Mouse (Mus musculus) cortical plate, adult 2 months (tissue): ENCODE measurements around the gene Zbtb4. TPM values are rescaled to one million over a fixed set of nuclear protein-coding genes. Genes with fewer than 3 reads are reported as not detected.
A peak's percentile ranks its signal among the peaks of the same experiment; 100 is the strongest.

Experiments used
- H3K27ac ChIP-seq: fragments of 200-500 bp; 2 replicates; pipeline ENCODE4 v1.5.1; 2012; ENCODE audit warnings: low read length, control low read depth, inconsistent platforms; ENCODE audit not compliant: insufficient read depth
- H3K4me1 ChIP-seq: fragments of 200-500 bp; 2 replicates; pipeline ENCODE4 v1.6.1; 2011; ENCODE audit warnings: low read length; ENCODE audit not compliant: control insufficient read depth, insufficient read depth
- H3K4me3 ChIP-seq: fragments of 200-500 bp; 2 replicates; pipeline ENCODE4 v1.5.1; 2011; ENCODE audit warnings: mild to moderate bottlenecking, low read length, control low read depth; ENCODE audit not compliant: insufficient read depth
- CTCF ChIP-seq: fragments of 200-500 bp; IDR thresholded peaks from 2 replicates; pipeline ENCODE4 v1.5.1; 2011; ENCODE audit warnings: mild to moderate bottlenecking, control low read depth, low read length; ENCODE audit not compliant: insufficient read depth; ENCODE audit errors: extremely low read depth
- POLR2A ChIP-seq: fragments of 200-500 bp; IDR thresholded peaks from 2 replicates; pipeline ENCODE4 v1.6.1; 2011; ENCODE audit warnings: mild to moderate bottlenecking, low read length, control low read depth; ENCODE audit not compliant: insufficient read depth; ENCODE audit errors: extremely low read depth
- polyA plus RNA-seq: library from polyadenylated mRNA; depleted of rRNA; stranded (reverse); fragments of >200 nt; gene quantifications from 2 replicates; pipeline ENCODE4 v1.2.3, GENCODE M21; 2012; rRNA removed

Gene Zbtb4
- polyA plus RNA-seq, 1 experiment, result 56.7 TPM

DNA sequence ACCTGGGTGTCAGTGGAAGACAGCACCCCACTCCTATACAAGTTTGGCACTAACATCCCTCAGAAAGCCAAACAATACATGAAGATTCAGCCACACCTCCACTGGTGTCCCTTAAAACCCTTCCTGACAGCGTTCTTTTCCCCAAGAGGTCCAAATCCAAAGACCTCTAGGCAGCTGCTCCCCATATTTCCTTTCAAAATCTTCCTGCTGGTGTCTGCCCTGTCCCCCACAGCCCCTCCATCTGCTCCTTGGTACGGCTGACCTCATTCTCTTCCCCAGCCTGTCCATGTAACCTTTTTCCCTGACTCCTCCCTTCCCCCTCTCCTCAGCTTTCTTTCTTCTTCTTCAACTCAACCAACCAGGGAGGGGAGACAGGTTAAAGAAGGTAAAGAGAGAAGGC, 57.7 kb downstream of the Zbtb4 start:
- Histone ChIP-seq H3K27ac (no peak overlapping the region), H3K4me1 (no peaks in the 10 kb centered on the region), H3K4me3 (no peak overlapping the region)
- TF ChIP-seq CTCF (no peak), POLR2A (no peak)

DNA sequence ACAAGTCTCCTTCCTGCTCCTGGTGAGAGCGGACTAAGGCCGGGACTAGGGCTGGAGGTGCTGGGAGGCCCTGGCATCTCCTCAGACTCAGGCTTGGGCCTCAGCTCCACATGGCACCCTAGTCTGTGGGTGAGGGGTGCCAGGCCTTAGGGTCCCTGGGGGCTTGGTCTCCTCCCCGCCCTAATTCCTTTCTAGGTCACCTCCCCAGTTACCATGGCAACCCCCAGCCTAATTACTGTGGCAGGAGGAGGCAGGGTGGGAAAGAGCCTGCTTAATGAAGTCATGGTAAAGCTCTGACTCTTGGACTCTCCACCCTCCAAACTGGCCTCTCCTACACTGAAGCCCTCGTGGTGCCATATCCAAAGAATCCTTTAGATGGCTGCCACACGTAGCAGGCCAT, 63.1 kb downstream of the Zbtb4 start:
- Histone ChIP-seq H3K4me3 (no peak overlapping the region), H3K27ac (no peak overlapping the region), H3K4me1 (peaks cover 6% of the 10 kb centered on the region)
- TF ChIP-seq POLR2A, result no peak
- no peak for TF ChIP-seq CTCF

DNA sequence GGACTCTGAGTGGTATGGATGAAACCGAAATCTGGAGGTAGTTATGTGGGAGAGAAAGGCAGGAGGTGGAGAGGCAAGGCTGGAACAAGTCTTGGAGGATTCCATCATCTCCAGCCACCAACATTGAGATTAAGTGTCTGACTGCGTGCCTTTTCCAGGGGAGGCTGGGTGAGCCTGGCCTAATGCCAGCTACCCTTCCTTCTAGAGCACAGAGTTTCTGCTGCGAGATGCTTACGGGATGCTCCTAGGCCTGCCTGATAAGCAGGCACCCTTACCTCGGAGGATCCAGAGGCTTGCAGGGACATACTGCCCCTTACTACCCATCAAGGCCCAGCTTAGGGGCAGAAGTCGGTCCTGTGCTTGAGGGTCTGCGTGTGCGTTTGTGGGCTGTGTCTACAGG, 67.8 kb downstream of the Zbtb4 start:
- Histone ChIP-seq H3K4me3 (peak overlapping the region; percentile 35; the same call in 1 of the 2 replicates), H3K27ac (no peak overlapping the region), H3K4me1 (peaks cover 6% of the 10 kb centered on the region)
- TF ChIP-seq POLR2A (no peak), CTCF (no peak)

Other genes with a start within 250 kb of the Zbtb4 start
- 1.6 and 2.1 TPM in 2 replicates for gene Dnah2, start 216.8 kb upstream of the Zbtb4 start, polyA plus RNA-seq
- 68.2 and 77.1 TPM in 2 replicates for gene Efnb3, start 205.7 kb upstream of the Zbtb4 start, polyA plus RNA-seq
- 13.6 and 14.3 TPM in 2 replicates for gene Wrap53, start 185.7 kb upstream of the Zbtb4 start, polyA plus RNA-seq
- gene Trp53, start 185.6 kb upstream of the Zbtb4 start, polyA plus RNA-seq, result 33.9 and 35.1 TPM in 2 replicates
- 362 and 374 TPM in 2 replicates for gene Atp1b2, start 160.0 kb upstream of the Zbtb4 start, polyA plus RNA-seq
- 0.06 and 0.08 TPM in 2 replicates for gene Shbg, start 148.0 kb upstream of the Zbtb4 start, polyA plus RNA-seq
- gene Sat2, start 143.9 kb upstream of the Zbtb4 start, polyA plus RNA-seq, result 18.1 and 21.1 TPM in 2 replicates
- 132 and 158 TPM in 2 replicates for gene Fxr2, start 132.9 kb upstream of the Zbtb4 start, polyA plus RNA-seq
- gene Sox15, start 110.6 kb upstream of the Zbtb4 start, polyA plus RNA-seq, result 0.25 and 0.28 TPM in 2 replicates
- 89.7 and 92.8 TPM in 2 replicates for gene Mpdu1, start 103.3 kb upstream of the Zbtb4 start, polyA plus RNA-seq
- gene Cd68, start 99.8 kb upstream of the Zbtb4 start, polyA plus RNA-seq, result 11.3 and 13.1 TPM in 2 replicates
- gene Eif4a1, start 93.5 kb upstream of the Zbtb4 start, polyA plus RNA-seq, result 323 and 335 TPM in 2 replicates
- 120 and 133 TPM in 2 replicates for gene Senp3, start 83.8 kb upstream of the Zbtb4 start, polyA plus RNA-seq
- 6.1 and 7.5 TPM in 2 replicates for gene Tnfsf13, start 80.1 kb upstream of the Zbtb4 start, polyA plus RNA-seq
- gene Tnfsf12, start 70.1 kb upstream of the Zbtb4 start, polyA plus RNA-seq, result 19.8 and 22.5 TPM in 2 replicates
- gene Tnfsfm13, start 69.8 kb upstream of the Zbtb4 start, polyA plus RNA-seq, result 3.8 and 4.3 TPM in 2 replicates
- gene Polr2a, start 7.3 kb upstream of the Zbtb4 start, polyA plus RNA-seq, result 21.7 and 23.2 TPM in 2 replicates
- 0.06 TPM in 1 of 2 replicates, not detected in the other for gene Slc35g3, start 3.9 kb upstream of the Zbtb4 start, polyA plus RNA-seq
- 1.4 and 2.1 TPM in 2 replicates for gene Chrnb1, start 30.0 kb downstream of the Zbtb4 start, polyA plus RNA-seq
- 17.3 and 17.6 TPM in 2 replicates for gene Fgf11, start 35.9 kb downstream of the Zbtb4 start, polyA plus RNA-seq
- gene Tmem102, start 39.7 kb downstream of the Zbtb4 start, polyA plus RNA-seq, result 0.06 TPM in 1 of 2 replicates, not detected in the other
- not detected in 2 replicates for gene Gm39566, start 49.4 kb downstream of the Zbtb4 start, polyA plus RNA-seq
- not detected in 2 replicates for gene Spem2, start 52.6 kb downstream of the Zbtb4 start, polyA plus RNA-seq
- 0.10 and 0.15 TPM in 2 replicates for gene Spem1, start 56.3 kb downstream of the Zbtb4 start, polyA plus RNA-seq
- gene Nlgn2, start 71.9 kb downstream of the Zbtb4 start, polyA plus RNA-seq, result 112 and 116 TPM in 2 replicates
- gene Tmem256, start 72.6 kb downstream of the Zbtb4 start, polyA plus RNA-seq, result 234 and 244 TPM in 2 replicates
- 35.3 and 36.5 TPM in 2 replicates for gene Plscr3, start 80.5 kb downstream of the Zbtb4 start, polyA plus RNA-seq
- 0.08 and 0.25 TPM in 2 replicates for gene Tnk1, start 92.8 kb downstream of the Zbtb4 start, polyA plus RNA-seq
- not detected in 2 replicates for gene Tmem95, start 112.1 kb downstream of the Zbtb4 start, polyA plus RNA-seq
- gene Kctd11, start 115.5 kb downstream of the Zbtb4 start, polyA plus RNA-seq, result 1.5 and 1.7 TPM in 2 replicates
- gene Acap1, start 129.6 kb downstream of the Zbtb4 start, polyA plus RNA-seq, result 0.13 and 0.26 TPM in 2 replicates
- gene 2810408A11Rik, start 135.1 kb downstream of the Zbtb4 start, polyA plus RNA-seq, result 0.19 and 0.38 TPM in 2 replicates
- 98.3 and 107 TPM in 2 replicates for gene Neurl4, start 135.2 kb downstream of the Zbtb4 start, polyA plus RNA-seq
- 53.5 and 55.2 TPM in 2 replicates for gene Gps2, start 148.0 kb downstream of the Zbtb4 start, polyA plus RNA-seq
- 577 and 581 TPM in 2 replicates for gene Eif5a, start 156.0 kb downstream of the Zbtb4 start, polyA plus RNA-seq
- gene Ybx2, start 169.9 kb downstream of the Zbtb4 start, polyA plus RNA-seq, result 18.1 and 21.1 TPM in 2 replicates
- gene Slc2a4, start 182.3 kb downstream of the Zbtb4 start, polyA plus RNA-seq, result 1.5 and 1.7 TPM in 2 replicates
- not detected in 2 replicates for gene Cldn7, start 198.9 kb downstream of the Zbtb4 start, polyA plus RNA-seq
- 121 and 139 TPM in 2 replicates for gene Ctdnep1, start 215.2 kb downstream of the Zbtb4 start, polyA plus RNA-seq
- gene Elp5, start 216.6 kb downstream of the Zbtb4 start, polyA plus RNA-seq, result 121 and 126 TPM in 2 replicates
- 330 and 334 TPM in 2 replicates for gene Gabarap, start 225.2 kb downstream of the Zbtb4 start, polyA plus RNA-seq
- gene Phf23, start 229.9 kb downstream of the Zbtb4 start, polyA plus RNA-seq, result 37.6 and 38.2 TPM in 2 replicates
- gene Dvl2, start 234.7 kb downstream of the Zbtb4 start, polyA plus RNA-seq, result 26.9 and 30.4 TPM in 2 replicates
- 66.5 and 71.6 TPM in 2 replicates for gene Acadvl, start 249.5 kb downstream of the Zbtb4 start, polyA plus RNA-seq